Mouse (Mus musculus) C2C12 (cell line): Measurements from ENCODE around the gene Mslnl. TPM values are rescaled to one million over a fixed set of nuclear protein-coding genes. Genes with fewer than 3 reads are reported as not detected.

Experiments
- H3K27me3 ChIP-seq: one replicate; pipeline ENCODE4 v1.6.1; 2011; ENCODE audit not compliant: control insufficient read depth, insufficient read depth, insufficient read length
- H3K36me3 ChIP-seq: one replicate; pipeline ENCODE4 v1.6.1; 2011; ENCODE audit not compliant: control insufficient read depth, insufficient read depth
- H3K4me3 ChIP-seq: one replicate; pipeline ENCODE4 v1.5.1; 2011; ENCODE audit warnings: mild to moderate bottlenecking, control low read depth; ENCODE audit not compliant: poor library complexity, insufficient read depth, severe bottlenecking
- H3K79me2 ChIP-seq: one replicate; pipeline ENCODE4 v1.6.1; 2011; ENCODE audit not compliant: control insufficient read depth, insufficient read depth
- H3K79me3 ChIP-seq: one replicate; pipeline ENCODE4 v1.6.1; 2011; ENCODE audit warnings: low read depth, control low read depth
- H3ac ChIP-seq: one replicate; pipeline ENCODE3; 2011; ENCODE audit warnings: low read depth; ENCODE audit not compliant: control insufficient read depth, insufficient read length
- CEBPB ChIP-seq: IDR thresholded peaks from one replicate; pipeline ENCODE4 v1.6.1; 2011; ENCODE audit warnings: low read depth, mild to moderate bottlenecking, control low read depth, moderate library complexity
- CTCF ChIP-seq: IDR thresholded peaks from one replicate; pipeline ENCODE4 v1.5.1; 2011; ENCODE audit not compliant: control insufficient read depth, insufficient read depth, insufficient read length
- FOSL1 ChIP-seq: IDR thresholded peaks from one replicate; pipeline ENCODE4 v1.8.0; 2011; ENCODE audit warnings: mild to moderate bottlenecking, low read length; ENCODE audit not compliant: poor library complexity, insufficient read depth, severe bottlenecking
- MAX ChIP-seq: IDR thresholded peaks from one replicate; pipeline ENCODE4 v1.6.1; 2011; ENCODE audit warnings: mild to moderate bottlenecking, control low read depth
- MYOD1 ChIP-seq: IDR thresholded peaks from one replicate; pipeline ENCODE4 v1.6.1; 2011; ENCODE audit warnings: low read depth; ENCODE audit not compliant: control insufficient read depth, insufficient read length
- MYOG ChIP-seq: IDR thresholded peaks from one replicate; pipeline ENCODE4 v1.6.1; 2011; ENCODE audit not compliant: control insufficient read depth, insufficient read length; ENCODE audit errors: extremely low read depth
- USF1 ChIP-seq: IDR thresholded peaks from one replicate; pipeline ENCODE4 v1.6.1; 2011; ENCODE audit warnings: low read depth, mild to moderate bottlenecking, control low read depth, moderate library complexity
- long read RNA-seq, 2 experiments: library from polyadenylated mRNA; unstranded; transcript quantifications; one replicate each; pipeline ENCODE4 v2.0.0; 2019 to 2020
- polyA plus RNA-seq: library from polyadenylated mRNA; unstranded; fragments of >200 nt; fragmentation: generic; extraction: Trizol; gene quantifications from one replicate; pipeline ENCODE4 v1.2.1, GENCODE M21; 2012; ENCODE audit warnings: missing spikeins

The Mslnl gene
- not detected for polyA plus RNA-seq
- long read RNA-seq, experiment 1: 0 reads
- long read RNA-seq, experiment 2: 0 reads

DNA sequence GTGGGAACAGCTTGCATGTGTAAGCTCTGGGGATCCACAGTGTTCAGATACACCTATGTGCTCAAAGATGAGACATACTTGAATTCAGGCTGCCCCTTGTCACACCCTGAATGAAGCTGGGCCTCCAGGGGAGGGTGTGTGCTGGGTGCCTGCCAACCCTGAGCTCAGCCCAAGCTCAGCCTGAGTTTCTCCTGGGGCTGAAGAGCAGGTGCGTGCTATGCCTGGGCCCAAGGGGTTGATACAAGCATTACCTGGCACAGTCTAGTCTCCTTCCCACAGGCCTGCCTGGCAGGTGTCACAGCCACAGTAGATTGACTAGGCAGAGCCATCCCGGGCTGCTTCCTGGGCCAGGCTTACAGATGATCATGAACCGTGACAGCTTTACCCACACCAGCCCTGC, at the start of gene Mslnl:
Gene Mslnl (plus strand): TSS at position 298 of the 400 bp plus-strand sequence.
- Histone ChIP-seq H3K27me3 (peaks cover 20% of the 10 kb centered on the region), H3K79me2 (no peaks in the 10 kb centered on the region), H3K4me3 (no peak within 1 kb of the TSS), H3ac (no peak within 1 kb of the TSS), H3K36me3 (no peaks in the 10 kb centered on the region), H3K79me3 (no peaks in the 10 kb centered on the region)
- TF ChIP-seq CTCF (no peak), USF1 (no peak), MYOG (no peak), FOSL1 (no peak), MAX (no peak), MYOD1 (no peak), CEBPB (no peak)

DNA sequence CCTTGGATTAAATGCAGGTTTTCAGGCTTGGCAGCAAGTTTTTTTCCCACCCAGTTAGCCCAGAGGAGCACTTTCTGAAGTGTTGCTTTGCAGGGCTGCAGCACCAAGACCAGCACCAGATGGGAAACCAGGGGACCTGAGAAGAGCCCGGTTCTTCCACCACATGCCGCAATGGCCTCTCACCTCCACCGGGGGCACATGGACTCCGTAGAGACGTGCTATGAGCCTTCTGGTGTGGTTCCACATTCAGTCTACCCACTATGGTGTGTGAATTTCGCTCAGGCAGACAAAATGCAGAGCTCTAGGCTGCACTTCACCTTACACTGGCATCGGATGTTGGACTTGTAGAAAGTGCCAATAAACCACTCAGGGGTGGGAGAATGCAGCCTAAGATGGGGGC, 49.5 kb upstream of the Mslnl start:
- no peaks in the 10 kb centered on the region for H3K36me3 ChIP-seq
- no peaks in the 10 kb centered on the region for H3K79me3 ChIP-seq
- TF ChIP-seq MYOG (no peak), MAX (no peak), CEBPB (no peak), MYOD1 (no peak), USF1 (no peak), FOSL1 (no peak), CTCF (no peak)
- H3K27me3 ChIP-seq: peaks cover 46% of the 10 kb centered on the region
- no peaks in the 10 kb centered on the region for H3K79me2 ChIP-seq
- H3ac ChIP-seq: no peak overlapping the region
- no peak overlapping the region for H3K4me3 ChIP-seq

DNA sequence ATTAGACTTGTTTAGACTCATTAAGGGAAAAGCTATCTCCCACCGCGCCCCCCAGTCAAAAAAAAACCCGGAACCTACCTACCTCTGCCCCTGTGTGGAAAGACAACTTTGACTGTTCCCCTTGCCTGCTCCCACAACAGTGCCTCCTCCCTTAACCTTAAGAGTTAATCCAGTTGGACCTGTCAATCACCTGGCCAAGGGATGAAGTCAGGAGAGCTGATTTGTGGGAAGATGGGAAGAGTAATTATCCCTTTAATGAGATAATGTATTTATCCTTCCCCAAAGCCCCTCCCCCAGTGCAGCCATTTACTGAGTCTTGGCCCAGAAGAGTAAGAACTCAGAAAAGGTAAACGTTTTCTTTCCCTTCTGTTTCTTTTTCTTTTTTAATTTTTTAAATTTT, 46.9 kb upstream of the Mslnl start:
- no peaks in the 10 kb centered on the region for H3K79me2 ChIP-seq
- TF ChIP-seq CEBPB (no peak), USF1 (no peak), MYOD1 (peak; percentile 68)
- peaks cover 34% of the 10 kb centered on the region for H3K27me3 ChIP-seq
- H3K36me3 ChIP-seq: no peaks in the 10 kb centered on the region
- H3K4me3 ChIP-seq: no peak overlapping the region
- no peaks in the 10 kb centered on the region for H3K79me3 ChIP-seq
- no peak overlapping the region for H3ac ChIP-seq

DNA sequence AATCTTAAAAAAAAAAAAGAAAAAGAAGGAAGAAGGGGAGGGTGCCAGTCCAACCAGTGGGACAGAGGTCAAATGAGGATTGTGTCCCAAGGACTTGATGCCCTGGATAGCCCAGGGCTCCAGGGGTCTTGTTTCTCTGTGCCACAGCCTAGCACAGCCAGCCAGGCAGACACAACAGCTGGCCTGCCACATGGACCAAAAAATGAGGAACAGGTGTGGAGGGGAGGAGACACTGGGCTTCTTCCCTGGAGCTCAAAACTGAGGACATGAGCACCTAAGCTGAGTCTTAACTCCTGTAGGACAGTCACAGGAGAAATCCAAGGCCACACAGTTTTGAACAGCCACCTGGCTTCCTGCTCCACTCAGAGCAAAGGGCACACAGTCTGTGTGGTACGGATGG, 39.6 kb upstream of the Mslnl start:
- Histone ChIP-seq H3K27me3 (peaks cover 9% of the 10 kb centered on the region), H3K4me3 (no peak overlapping the region), H3K36me3 (no peaks in the 10 kb centered on the region), H3K79me3 (no peaks in the 10 kb centered on the region), H3K79me2 (no peaks in the 10 kb centered on the region), H3ac (no peak overlapping the region)
- no peak for TF ChIP-seq MAX
- no peak for TF ChIP-seq CEBPB
- no peak for TF ChIP-seq MYOD1
- no peak for TF ChIP-seq FOSL1
- TF ChIP-seq CTCF: no peak
- no peak for TF ChIP-seq USF1
- TF ChIP-seq MYOG: no peak

DNA sequence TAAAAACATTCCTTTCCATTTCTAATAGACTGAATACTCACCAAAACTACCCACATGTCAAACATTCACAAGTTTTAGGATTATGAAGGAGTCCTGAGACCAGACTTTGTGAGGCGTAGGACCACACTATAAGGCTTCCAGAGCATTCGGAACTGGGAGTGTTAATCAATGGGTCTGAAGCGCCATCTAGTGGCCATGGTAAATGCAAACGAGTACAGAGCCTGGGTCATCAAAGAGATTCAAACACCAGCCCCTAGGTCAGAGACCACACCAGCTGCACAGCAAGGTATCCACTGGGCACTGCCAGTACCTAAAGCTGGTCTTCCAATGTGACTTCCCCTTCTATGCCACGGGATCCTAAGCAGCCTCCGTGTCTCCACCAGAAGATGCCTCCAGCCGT, 37.4 kb upstream of the Mslnl start:
- no peak for TF ChIP-seq CEBPB
- peak; percentile 37 for TF ChIP-seq CTCF
- Histone ChIP-seq H3K4me3 (no peak overlapping the region), H3K79me2 (no peaks in the 10 kb centered on the region)

DNA sequence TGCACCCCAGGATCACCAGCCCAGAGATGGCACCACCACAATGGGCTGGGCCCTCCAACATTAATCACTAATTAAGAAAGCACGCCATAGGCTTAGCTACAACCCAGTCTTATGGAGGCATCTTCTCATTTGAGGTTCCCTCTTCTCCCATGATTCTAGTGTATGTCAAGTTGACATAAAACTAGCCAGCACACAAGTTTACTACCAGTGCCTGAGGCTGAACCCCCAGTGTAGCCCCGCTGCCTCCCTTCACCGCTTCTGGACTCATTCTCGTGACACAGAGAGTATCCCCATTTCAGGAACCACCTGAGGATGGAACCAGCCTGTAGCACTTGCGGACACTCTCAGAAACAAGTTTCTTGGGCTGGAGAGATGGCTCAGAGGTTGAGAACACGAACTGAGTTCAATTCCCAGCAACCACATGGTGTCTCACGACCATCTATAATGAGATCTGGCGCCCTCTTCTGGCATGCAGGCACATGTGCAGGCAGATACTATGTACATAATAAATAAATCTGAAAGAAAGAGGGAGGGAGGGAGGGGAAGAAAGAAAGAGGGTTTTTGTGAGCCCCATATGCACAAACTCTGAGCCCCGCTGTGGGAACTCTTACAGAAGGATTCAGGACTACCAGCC, 34.9 kb upstream of the Mslnl start:
- no peaks in the 10 kb centered on the region for H3K36me3 ChIP-seq
- H3ac ChIP-seq: no peak overlapping the region
- H3K4me3 ChIP-seq: no peak overlapping the region
- no peaks in the 10 kb centered on the region for H3K79me3 ChIP-seq
- no peak for TF ChIP-seq CEBPB
- no peak for TF ChIP-seq FOSL1
- no peak for TF ChIP-seq CTCF
- no peak for TF ChIP-seq MYOG
- TF ChIP-seq USF1: no peak
- no peak for TF ChIP-seq MAX
- no peak for TF ChIP-seq MYOD1
- H3K79me2 ChIP-seq: no peaks in the 10 kb centered on the region
- peaks cover 15% of the 10 kb centered on the region for H3K27me3 ChIP-seq

More for the DNA sequence above, 37.4 kb upstream of the Mslnl start:
- peaks cover 15% of the 10 kb centered on the region for H3K27me3 ChIP-seq
- H3ac ChIP-seq: no peak overlapping the region
- H3K79me3 ChIP-seq: no peaks in the 10 kb centered on the region
- no peaks in the 10 kb centered on the region for H3K36me3 ChIP-seq
